Mouse (Mus musculus): ENCODE results near the gene Opcml.

- no peak for TF ChIP-seq CTCF (IDR thresholded peaks at IDR 0.05; ENCODE audit: low read depth)
- no peak for TF ChIP-seq EP300 (IDR thresholded peaks at IDR 0.05; ENCODE audit: low read depth)
Observed at GRCm38 (mm10) chr9:27923495-27923894, 132.9 kb downstream of the Opcml start.
